Mouse (Mus musculus) liver, postnatal 0 days (tissue): ENCODE results near the gene Mllt11. TPM values are rescaled to one million over a fixed set of nuclear protein-coding genes. Genes with fewer than 3 reads are reported as not detected.

Source experiments
- ATAC-seq: fragments of 200-750 bp; cut with Nextera tagmentation; 2 replicates; pipeline ENCODE4 v1.8.0; 2017; ENCODE audit warnings: mild to moderate bottlenecking, moderate library complexity
- DNase-seq: peaks from one replicate; pipeline ENCODE4 v3.0.0-alpha.2; 2016
- H3K27ac ChIP-seq: fragments of 300-500 bp; sonication (generic); 2 replicates; pipeline ENCODE4 v1.5.1; 2014; ENCODE audit warnings: antibody characterized with exemption, moderate library complexity, mild to moderate bottlenecking, low read depth
- H3K27me3 ChIP-seq: fragments of 300-500 bp; sonication (generic); 2 replicates; pipeline ENCODE4 v1.6.1; 2014; ENCODE audit warnings: low read length, control low read depth, mixed read lengths; ENCODE audit not compliant: insufficient read depth
- H3K36me3 ChIP-seq: fragments of 300-500 bp; sonication (generic); replicated peaks from 2 replicates; pipeline ENCODE4 v1.6.1; 2014; ENCODE audit warnings: mild to moderate bottlenecking, control low read depth, low read length, moderate library complexity, mixed read lengths; ENCODE audit not compliant: insufficient read depth
- H3K4me1 ChIP-seq: fragments of 300-500 bp; sonication (generic); 2 replicates; pipeline ENCODE4 v1.6.1; 2014; ENCODE audit warnings: antibody characterized with exemption, mild to moderate bottlenecking, control low read depth; ENCODE audit not compliant: insufficient read depth
- H3K4me2 ChIP-seq: fragments of 300-500 bp; sonication (generic); 2 replicates; pipeline ENCODE4 v1.6.1; 2014; ENCODE audit warnings: low read depth, mild to moderate bottlenecking, low read length, moderate library complexity, mixed read lengths
- H3K4me3 ChIP-seq: fragments of 300-500 bp; sonication (generic); 2 replicates; pipeline ENCODE4 v1.5.1; 2014; ENCODE audit warnings: low read depth, low read length
- H3K9ac ChIP-seq: fragments of 300-500 bp; sonication (generic); replicated peaks from 2 replicates; pipeline ENCODE4 v1.6.1; 2014; ENCODE audit warnings: mild to moderate bottlenecking, moderate library complexity
- H3K9me3 ChIP-seq: fragments of 300-500 bp; sonication (generic); 2 replicates; pipeline ENCODE4 v1.6.1; 2016; ENCODE audit warnings: mild to moderate bottlenecking, control low read depth, low read length, mixed read lengths
- CTCF ChIP-seq: sonication (generic); IDR thresholded peaks from 2 replicates; pipeline ENCODE4 v1.5.1; 2016; ENCODE audit warnings: antibody characterized with exemption, low read depth
- EP300 ChIP-seq: IDR thresholded peaks from 2 replicates; pipeline ENCODE4 v1.6.1; 2016; ENCODE audit warnings: antibody characterized with exemption, low read depth, mild to moderate bottlenecking
- WGBS: fragments of 180-500 bp; shearing (Covaris S2); extraction: QIAGEN DNeasy Blood & Tissue Kit; methylation state at CpG from one replicate; pipeline ENCODE4 v1.1.7; 2014; ENCODE audit not compliant: insufficient replicate concordance; 5-methylcytosine and 5-hydroxymethylcytosine counted together
- polyA plus RNA-seq: library from polyadenylated mRNA; unstranded; fragments of >200 nt; fragmentation: Nextera tagmentation; extraction: Ambion mirVana; gene quantifications from 2 replicates; pipeline ENCODE4 v1.2.1, GENCODE M21; 2015

Gene Mllt11
- polyA plus RNA-seq, 1 experiment from 2014 or later: 2.0 TPM

- H3K36me3 ChIP-seq: peaks cover 7% of the 10 kb centered on the region
- no peaks in the 10 kb centered on the region for H3K27me3 ChIP-seq
These were observed 32.8 kb upstream of the Mllt11 start for GRCm38 (mm10) chr3:95264724-95265123.

GRCm38 (mm10) chr3:95263089-95263739, 31.2 kb upstream of the Mllt11 start:
- Histone ChIP-seq H3K9ac (no peak overlapping the region), H3K27ac (peak overlapping the region; percentile 58), H3K4me2 (no peak overlapping the region), H3K9me3 (no peaks in the 10 kb centered on the region), H3K4me3 (no peak overlapping the region), H3K27me3 (no peaks in the 10 kb centered on the region), H3K36me3 (peaks cover 22% of the 10 kb centered on the region), H3K4me1 (0 out of 2 replicates have a peak, but pooled peaks cover 6% of the 10 kb centered on the region)
- peak; percentile 88 for DNase-seq
- ATAC-seq: peak; percentile 72
- whole genome bisulfite sequencing: 32% methylated on average over 11 of the region's 11 CpGs
- TF ChIP-seq CTCF: peak; percentile 92
- TF ChIP-seq EP300: peak; percentile 35; the same call in 1 of the 2 replicates

More at GRCm38 (mm10) chr3:95264724-95265123, 32.8 kb upstream of the Mllt11 start:
- Histone ChIP-seq H3K4me1 (0 out of 2 replicates have a peak, but pooled peaks cover 6% of the 10 kb centered on the region), H3K9me3 (no peaks in the 10 kb centered on the region), H3K9ac (no peak overlapping the region), H3K27ac (no peak overlapping the region), H3K4me3 (no peak overlapping the region), H3K4me2 (no peak overlapping the region)
- DNase-seq (no peak), ATAC-seq (no peak)
- TF ChIP-seq EP300: no peak
- no peak for TF ChIP-seq CTCF
- WGBS: 70% methylated on average over 1 of the region's 1 CpGs

GRCm38 (mm10) chr3:95261975-95262374, 30.0 kb upstream of the Mllt11 start:
- ATAC-seq: no peak
- TF ChIP-seq EP300 (no peak), CTCF (no peak)

GRCm38 (mm10) chr3:95256931-95257330, 25.0 kb upstream of the Mllt11 start:
- no peak for DNase-seq
- H3K9ac ChIP-seq: no peak overlapping the region
- no peak overlapping the region for H3K4me2 ChIP-seq
- WGBS: 68% methylated on average over 5 of the region's 5 CpGs
- ATAC-seq: no peak
- H3K9me3 ChIP-seq: no peaks in the 10 kb centered on the region
- H3K27ac ChIP-seq: no peak overlapping the region
- no peaks in the 10 kb centered on the region for H3K27me3 ChIP-seq
- peaks cover 40% of the 10 kb centered on the region for H3K36me3 ChIP-seq
- no peaks in the 10 kb centered on the region for H3K4me1 ChIP-seq
- TF ChIP-seq CTCF (no peak), EP300 (no peak)
- H3K4me3 ChIP-seq: no peak overlapping the region

More at GRCm38 (mm10) chr3:95261975-95262374, 30.0 kb upstream of the Mllt11 start:
- WGBS: 89% methylated on average over 4 of the region's 4 CpGs
- Histone ChIP-seq H3K27ac (no peak overlapping the region), H3K36me3 (peaks cover 29% of the 10 kb centered on the region), H3K9me3 (no peaks in the 10 kb centered on the region), H3K4me2 (no peak overlapping the region), H3K9ac (no peak overlapping the region), H3K27me3 (no peaks in the 10 kb centered on the region), H3K4me3 (no peak overlapping the region), H3K4me1 (0 out of 2 replicates have a peak, but pooled peaks cover under 1% of the 10 kb centered on the region)
- no peak for DNase-seq

- ATAC-seq: no peak
- TF ChIP-seq EP300: no peak
- TF ChIP-seq CTCF: no peak
These were observed 18.9 kb upstream of the Mllt11 start, which contains the start of gene Bnipl for GRCm38 (mm10) chr3:95250783-95251424. Gene Bnipl, minus strand, starts transcription at chr3:95251193.

GRCm38 (mm10) chr3:95250361-95250760, 18.4 kb upstream of the Mllt11 start:
- H3K4me1 ChIP-seq: peaks cover 5% of the 10 kb centered on the region
- H3K36me3 ChIP-seq: peaks cover 7% of the 10 kb centered on the region; the same call in 1 of the 2 replicates
- DNase-seq: no peak
- H3K27me3 ChIP-seq: no peaks in the 10 kb centered on the region
- H3K9me3 ChIP-seq: no peaks in the 10 kb centered on the region
- 74% methylated on average over 5 of the region's 5 CpGs for WGBS
- H3K9ac ChIP-seq: no peak overlapping the region
- TF ChIP-seq EP300: no peak
- no peak for TF ChIP-seq CTCF
- H3K4me2 ChIP-seq: no peak overlapping the region
- H3K27ac ChIP-seq: no peak overlapping the region
- no peak overlapping the region for H3K4me3 ChIP-seq
- ATAC-seq: no peak

More at GRCm38 (mm10) chr3:95250783-95251424, 18.9 kb upstream of the Mllt11 start, which contains the start of gene Bnipl:
- peaks cover 5% of the 10 kb centered on the region for H3K4me1 ChIP-seq
- DNase-seq: no peak
- H3K36me3 ChIP-seq: peaks cover 9% of the 10 kb centered on the region
- H3K27me3 ChIP-seq: no peaks in the 10 kb centered on the region
- H3K27ac ChIP-seq: no peak within 1 kb of the TSS
- no peak within 1 kb of the TSS for H3K4me3 ChIP-seq
- WGBS: 49% methylated on average over 7 of the region's 7 CpGs
- H3K4me2 ChIP-seq: no peak within 1 kb of the TSS
- no peak within 1 kb of the TSS for H3K9ac ChIP-seq
- no peaks in the 10 kb centered on the region for H3K9me3 ChIP-seq
